Mouse (Mus musculus): ENCODE results near the gene Nfe2l3. TPM values are rescaled to one million over a fixed set of nuclear protein-coding genes. Genes with fewer than 3 reads are reported as not detected.
A peak's percentile ranks its signal among the peaks of the same experiment; 100 is the strongest.

Gene Nfe2l3
- polyA plus RNA-seq, 1 experiment from 2014 or later: 0.44 TPM

DNA sequence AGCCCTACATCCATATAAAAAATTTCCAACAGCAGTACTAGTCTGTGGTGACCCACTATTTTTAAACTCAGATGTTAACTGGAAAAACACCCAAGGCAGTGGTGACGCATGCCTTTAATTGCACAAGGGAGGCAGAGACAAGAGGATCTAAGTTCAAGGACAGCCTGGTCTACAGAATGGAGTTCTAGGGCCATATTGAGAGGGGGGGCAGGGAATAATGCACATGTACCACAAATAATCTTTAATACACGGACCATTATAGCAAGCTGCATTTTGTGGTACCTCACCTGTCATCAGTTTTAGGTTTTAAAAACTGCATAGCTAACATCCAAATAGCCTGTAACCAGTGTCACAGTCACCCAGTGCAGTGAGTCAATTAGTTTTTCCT lies 26.4 kb downstream of the Nfe2l3 start:
- DNase-seq (ENCODE audit: low spot score): no peak
- 54% methylated on average over 2 of the region's 2 CpGs for WGBS
- peaks cover 20% of the 10 kb centered on the region for H3K36me3 ChIP-seq (ENCODE audit: control insufficient read depth, insufficient read depth, low read length)

DNA sequence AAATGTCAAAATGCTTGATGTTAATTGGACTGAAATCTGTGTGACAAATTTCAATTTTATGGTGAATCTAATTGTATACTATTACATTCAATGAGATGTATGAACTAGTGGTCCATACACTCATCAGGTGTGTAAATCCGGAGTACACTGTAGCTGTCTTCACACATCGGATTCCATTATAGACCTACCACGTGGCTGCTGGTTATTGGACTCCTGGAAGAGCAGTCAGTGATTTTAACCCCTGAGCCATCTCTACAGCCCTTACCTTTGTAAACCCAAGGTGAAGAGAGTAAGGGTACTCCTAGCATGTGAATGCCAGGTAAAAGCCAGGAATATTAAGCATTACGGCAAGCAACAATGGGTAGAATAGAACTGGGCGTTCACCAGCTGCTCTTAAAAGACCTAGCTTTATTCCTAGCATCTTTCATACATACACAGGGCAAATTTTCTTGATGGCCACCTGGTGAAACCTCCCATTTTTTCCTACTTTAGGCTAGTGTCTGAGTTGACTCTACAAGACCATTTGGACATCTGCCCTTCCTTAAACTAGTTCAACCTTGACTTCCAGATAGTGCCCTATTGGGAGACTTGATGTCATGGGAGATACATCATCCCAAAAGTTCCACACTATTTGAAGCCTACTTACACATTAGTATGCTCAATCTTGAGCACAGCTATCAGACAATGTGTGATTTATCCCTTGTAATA lies 27.0 kb downstream of the Nfe2l3 start:
- Histone ChIP-seq H3K9ac (ENCODE audit: low read length) (no peak overlapping the region), H3K4me1 (ENCODE audit: control insufficient read depth, insufficient read depth, low read length) (no peaks in the 10 kb centered on the region), H3K4me2 (ENCODE audit: low read depth) (no peak overlapping the region), H3K36me3 (ENCODE audit: control insufficient read depth, insufficient read depth, low read length) (peaks cover 20% of the 10 kb centered on the region), H3K27me3 (ENCODE audit: control insufficient read depth, insufficient read depth, low read length) (no peaks in the 10 kb centered on the region), H3K9me3 (ENCODE audit: control insufficient read depth, low read length) (no peaks in the 10 kb centered on the region), H3K27ac (ENCODE audit: low read depth, low read length) (no peak overlapping the region), H3K4me3 (ENCODE audit: low read depth, low read length) (no peak overlapping the region)
- peak; percentile 15 for DNase-seq (ENCODE audit: low spot score)
- WGBS: 47% methylated on average over 5 of the region's 5 CpGs
- peak; percentile 66; the same call in 1 of the 2 replicates for ATAC-seq (ENCODE audit: insufficient read depth, low FRiP score, low TSS enrichment)

More for the DNA sequence above, 26.4 kb downstream of the Nfe2l3 start:
- H3K9me3 ChIP-seq (ENCODE audit: control insufficient read depth, low read length): no peaks in the 10 kb centered on the region
- H3K4me1 ChIP-seq (ENCODE audit: control insufficient read depth, insufficient read depth, low read length): no peaks in the 10 kb centered on the region
- H3K27ac ChIP-seq (ENCODE audit: low read depth, low read length): no peak overlapping the region
- no peak overlapping the region for H3K9ac ChIP-seq (ENCODE audit: low read length)
- no peak; the same call in 1 of the 2 replicates for ATAC-seq (ENCODE audit: insufficient read depth, low FRiP score, low TSS enrichment)
- no peaks in the 10 kb centered on the region for H3K27me3 ChIP-seq (ENCODE audit: control insufficient read depth, insufficient read depth, low read length)
- H3K4me2 ChIP-seq (ENCODE audit: low read depth): no peak overlapping the region
- no peak overlapping the region for H3K4me3 ChIP-seq (ENCODE audit: low read depth, low read length)

DNA sequence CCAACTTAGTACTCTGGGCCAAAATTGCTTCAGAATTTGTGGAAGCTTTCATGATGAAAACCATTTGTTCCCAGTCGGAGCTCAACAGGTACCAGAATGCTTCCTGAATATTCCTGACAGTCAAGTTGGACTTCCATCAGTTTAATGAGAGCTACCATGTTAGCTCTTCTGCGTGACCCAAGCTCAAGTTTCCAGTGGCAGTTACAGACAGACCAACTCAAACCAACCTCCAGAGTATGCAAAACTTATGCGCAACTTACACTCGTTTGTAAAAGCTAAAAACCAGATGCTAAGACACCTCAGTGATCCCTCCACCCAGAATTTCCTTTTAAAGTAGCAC lies 27.5 kb downstream of the Nfe2l3 start:
- Histone ChIP-seq H3K4me2 (ENCODE audit: low read depth) (no peak overlapping the region), H3K4me1 (ENCODE audit: control insufficient read depth, insufficient read depth, low read length) (no peaks in the 10 kb centered on the region), H3K27ac (ENCODE audit: low read depth, low read length) (no peak overlapping the region), H3K9ac (ENCODE audit: low read length) (no peak overlapping the region), H3K27me3 (ENCODE audit: control insufficient read depth, insufficient read depth, low read length) (no peaks in the 10 kb centered on the region), H3K36me3 (ENCODE audit: control insufficient read depth, insufficient read depth, low read length) (peaks cover 20% of the 10 kb centered on the region), H3K9me3 (ENCODE audit: control insufficient read depth, low read length) (no peaks in the 10 kb centered on the region), H3K4me3 (ENCODE audit: low read depth, low read length) (no peak overlapping the region)
- WGBS: 78% methylated on average over 4 of the region's 4 CpGs
- ATAC-seq (ENCODE audit: insufficient read depth, low FRiP score, low TSS enrichment) (no peak), DNase-seq (ENCODE audit: low spot score) (no peak)

DNA sequence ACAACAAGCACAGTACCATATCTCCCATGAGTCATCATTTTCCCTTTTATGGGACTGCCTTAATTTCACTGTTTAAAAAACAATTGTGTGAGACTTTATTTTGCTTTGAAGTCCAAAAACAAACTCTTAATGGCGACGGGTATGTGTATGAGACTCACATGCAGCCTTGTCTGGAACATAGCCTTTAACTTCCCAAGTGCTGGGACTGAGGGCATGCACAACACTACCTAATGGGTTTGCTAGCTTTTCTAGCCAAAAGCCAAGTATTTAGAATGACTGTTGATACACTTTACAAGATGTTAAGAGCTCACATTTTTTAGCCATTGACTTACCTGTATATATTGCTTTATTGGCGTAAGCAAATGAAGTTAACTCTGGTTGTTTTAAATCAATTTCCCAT lies 27.9 kb downstream of the Nfe2l3 start:
- no peaks in the 10 kb centered on the region for H3K4me1 ChIP-seq (ENCODE audit: control insufficient read depth, insufficient read depth, low read length)
- no peaks in the 10 kb centered on the region for H3K27me3 ChIP-seq (ENCODE audit: control insufficient read depth, insufficient read depth, low read length)
- 84% methylated on average over 3 of the region's 3 CpGs for WGBS
- H3K4me2 ChIP-seq (ENCODE audit: low read depth): no peak overlapping the region
- H3K9me3 ChIP-seq (ENCODE audit: control insufficient read depth, low read length): no peaks in the 10 kb centered on the region
- ATAC-seq (ENCODE audit: insufficient read depth, low FRiP score, low TSS enrichment) (no peak), DNase-seq (ENCODE audit: low spot score) (no peak)
- H3K36me3 ChIP-seq (ENCODE audit: control insufficient read depth, insufficient read depth, low read length): peaks cover 20% of the 10 kb centered on the region
- H3K4me3 ChIP-seq (ENCODE audit: low read depth, low read length): no peak overlapping the region
- no peak overlapping the region for H3K27ac ChIP-seq (ENCODE audit: low read depth, low read length)
- H3K9ac ChIP-seq (ENCODE audit: low read length): no peak overlapping the region

DNA sequence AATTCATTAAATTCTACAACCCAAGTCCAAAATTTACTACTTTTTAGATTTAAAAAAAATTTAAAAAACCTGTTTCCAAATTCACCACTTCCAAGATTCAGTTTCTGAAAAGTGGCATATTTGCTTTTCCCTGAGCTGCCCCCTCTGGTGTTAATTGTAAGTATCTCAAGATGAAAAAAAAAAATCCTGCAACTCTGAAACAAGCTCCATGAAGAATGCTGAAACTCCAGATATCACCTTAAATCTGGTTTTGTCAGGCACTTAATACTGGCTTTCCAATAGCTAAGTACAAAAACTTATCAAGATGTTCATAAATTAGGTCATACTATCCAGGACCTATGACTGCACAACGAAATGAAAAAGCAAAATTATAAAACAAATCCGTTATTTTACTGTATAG lies 35.2 kb downstream of the Nfe2l3 start:
- Histone ChIP-seq H3K4me2 (ENCODE audit: low read depth) (peak overlapping the region; percentile 61), H3K27ac (ENCODE audit: low read depth, low read length) (no peak overlapping the region), H3K9ac (ENCODE audit: low read length) (peak overlapping the region; percentile 55; the same call in 1 of the 2 replicates), H3K36me3 (ENCODE audit: control insufficient read depth, insufficient read depth, low read length) (peaks cover 4% of the 10 kb centered on the region; the same call in 1 of the 2 replicates), H3K4me1 (ENCODE audit: control insufficient read depth, insufficient read depth, low read length) (peaks cover 12% of the 10 kb centered on the region), H3K4me3 (ENCODE audit: low read depth, low read length) (peak overlapping the region; percentile 99), H3K9me3 (ENCODE audit: control insufficient read depth, low read length) (no peaks in the 10 kb centered on the region), H3K27me3 (ENCODE audit: control insufficient read depth, insufficient read depth, low read length) (no peaks in the 10 kb centered on the region)
- no peak for DNase-seq (ENCODE audit: low spot score)
- ATAC-seq (ENCODE audit: insufficient read depth, low FRiP score, low TSS enrichment): no peak
- 2% methylated on average over 2 of the region's 2 CpGs for WGBS

DNA sequence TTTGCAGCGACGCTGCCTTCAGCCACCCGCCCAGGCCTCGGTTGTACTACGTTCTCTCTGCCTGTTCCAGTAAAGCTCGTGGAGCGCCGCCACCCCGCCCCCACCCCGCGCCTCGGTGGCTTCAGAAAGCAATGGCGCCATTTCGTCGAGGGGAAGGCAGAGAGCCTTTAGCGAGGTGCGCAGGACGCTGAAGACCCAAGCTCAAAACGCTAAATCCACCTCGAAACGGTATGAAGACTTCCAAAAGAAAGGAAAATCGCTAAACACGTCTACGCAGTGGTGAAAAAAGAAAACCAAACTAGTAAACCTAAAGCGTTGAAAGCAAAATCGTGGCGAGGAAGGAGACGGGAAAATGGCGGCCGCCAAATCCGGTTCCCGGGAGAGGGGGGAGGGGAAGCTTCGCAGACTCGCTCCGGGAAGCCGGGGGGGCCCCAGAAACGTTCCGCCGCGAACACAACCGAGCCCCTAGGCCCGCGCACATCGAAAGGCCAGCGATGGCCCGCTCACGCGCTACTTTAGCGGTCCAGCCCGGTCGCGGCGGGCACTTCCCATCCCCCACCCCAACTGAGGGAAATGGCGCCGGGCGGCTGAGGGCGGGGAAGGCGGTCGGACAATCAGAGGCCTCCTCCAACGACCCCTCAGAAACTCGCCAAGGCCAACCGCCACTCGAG lies 36.6 kb downstream of the Nfe2l3 start:
- Histone ChIP-seq H3K27me3 (ENCODE audit: control insufficient read depth, insufficient read depth, low read length) (no peaks in the 10 kb centered on the region), H3K4me2 (ENCODE audit: low read depth) (peak overlapping the region; percentile 51), H3K9ac (ENCODE audit: low read length) (peak overlapping the region; percentile 100), H3K4me3 (ENCODE audit: low read depth, low read length) (peak overlapping the region; percentile 99), H3K9me3 (ENCODE audit: control insufficient read depth, low read length) (no peaks in the 10 kb centered on the region), H3K4me1 (ENCODE audit: control insufficient read depth, insufficient read depth, low read length) (peaks cover 20% of the 10 kb centered on the region), H3K27ac (ENCODE audit: low read depth, low read length) (peak overlapping the region; percentile 100), H3K36me3 (ENCODE audit: control insufficient read depth, insufficient read depth, low read length) (0 out of 2 replicates have a peak, but pooled peaks cover 9% of the 10 kb centered on the region)
- ATAC-seq (ENCODE audit: insufficient read depth, low FRiP score, low TSS enrichment): peak; percentile 32; the same call in 1 of the 2 replicates
- WGBS: under 1% methylated on average over 63 of the region's 63 CpGs
- DNase-seq (ENCODE audit: low spot score): peak; percentile 86

DNA sequence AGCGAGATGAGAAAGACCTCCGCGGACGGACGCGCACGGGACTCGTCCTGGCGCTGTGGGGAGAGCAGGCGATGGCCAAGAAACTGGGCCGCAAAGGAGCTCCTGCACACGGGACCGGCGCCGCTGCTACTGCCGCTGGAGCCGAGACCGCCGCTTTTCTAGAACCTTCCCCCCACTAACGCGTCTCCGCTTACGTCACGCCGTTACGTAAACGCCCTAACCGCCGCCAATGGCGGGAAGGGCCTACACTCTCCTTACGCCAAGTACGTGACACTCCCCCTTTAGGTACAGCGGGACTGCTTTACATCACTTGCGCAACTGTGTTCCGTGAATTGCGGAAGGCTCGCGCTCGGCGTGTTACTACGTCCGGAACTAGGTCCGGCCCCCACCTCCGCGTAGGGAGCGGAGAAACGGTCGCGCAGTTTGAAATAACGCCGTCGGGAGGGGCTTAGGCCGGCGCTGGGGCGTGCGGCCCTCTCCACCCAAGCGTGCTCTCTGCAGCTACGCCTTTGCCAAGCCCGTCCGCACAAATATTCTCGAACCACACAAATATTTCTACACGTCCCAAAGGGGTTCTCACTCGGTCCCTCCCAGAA lies 37.3 kb downstream of the Nfe2l3 start, which contains the start of gene Hnrnpa2b1:
Hnrnpa2b1 (minus strand) TSS at position 180 of the 596 bp plus-strand sequence.
- WGBS: under 1% methylated on average over 63 of the region's 63 CpGs
- H3K4me2 ChIP-seq (ENCODE audit: low read depth): peak within 1 kb of the TSS; percentile 55
- peaks cover 20% of the 10 kb centered on the region for H3K4me1 ChIP-seq (ENCODE audit: control insufficient read depth, insufficient read depth, low read length)
- ATAC-seq (ENCODE audit: insufficient read depth, low FRiP score, low TSS enrichment): peak; percentile 89
- peak; percentile 99 for DNase-seq (ENCODE audit: low spot score)
- H3K36me3 ChIP-seq (ENCODE audit: control insufficient read depth, insufficient read depth, low read length): 0 out of 2 replicates have a peak, but pooled peaks cover 9% of the 10 kb centered on the region
- peak within 1 kb of the TSS; percentile 100 for H3K27ac ChIP-seq (ENCODE audit: low read depth, low read length)
- peak within 1 kb of the TSS; percentile 100 for H3K9ac ChIP-seq (ENCODE audit: low read length)
- H3K4me3 ChIP-seq (ENCODE audit: low read depth, low read length): peak within 1 kb of the TSS; percentile 99
- no peaks in the 10 kb centered on the region for H3K9me3 ChIP-seq (ENCODE audit: control insufficient read depth, low read length)
- no peaks in the 10 kb centered on the region for H3K27me3 ChIP-seq (ENCODE audit: control insufficient read depth, insufficient read depth, low read length)

DNA sequence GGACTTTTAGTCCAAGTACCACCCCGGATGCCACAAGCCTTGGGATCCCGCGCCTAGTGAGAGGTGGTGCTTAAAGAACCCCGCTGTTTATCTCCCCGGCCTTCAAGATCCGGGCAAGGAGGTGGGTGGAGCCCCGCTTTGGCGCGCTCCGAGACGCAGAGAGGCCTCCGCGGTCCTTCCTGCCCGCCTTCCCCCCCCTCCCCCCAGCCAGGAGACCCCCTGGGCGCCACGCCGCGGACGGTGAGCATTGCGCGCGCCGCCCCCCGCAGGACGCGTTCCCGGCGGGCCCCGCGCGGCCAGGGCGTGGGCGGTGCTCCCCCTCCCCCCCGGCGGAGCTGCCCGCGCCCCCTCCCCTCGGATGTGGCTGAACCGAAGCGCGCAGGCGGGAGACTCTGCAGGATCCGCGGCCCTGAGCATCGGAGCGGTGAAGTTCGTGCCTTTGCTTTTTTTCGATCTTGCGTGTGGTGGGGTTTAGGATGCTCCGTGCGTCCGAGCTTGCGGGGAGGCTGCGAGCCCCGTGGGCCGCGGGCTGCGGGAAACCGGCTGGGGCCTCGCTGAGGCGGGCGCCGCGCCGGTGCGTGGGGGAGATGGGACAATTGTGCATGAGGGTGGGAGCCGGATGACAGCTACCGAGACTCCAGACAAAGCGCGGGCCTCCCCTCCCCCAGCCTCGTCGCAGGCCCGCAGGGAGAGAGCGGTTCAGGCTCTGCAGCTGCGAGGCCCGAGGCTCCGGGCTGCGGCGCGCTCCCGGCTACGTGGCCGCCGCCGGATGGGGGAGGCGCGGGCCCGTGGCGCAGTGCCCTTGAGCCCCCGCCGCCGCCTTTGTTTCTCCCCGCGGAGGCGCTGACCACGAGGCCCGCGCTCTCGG lies 38.1 kb downstream of the Nfe2l3 start, which contains the start of gene Cbx3:
Cbx3 (plus strand) TSS at position 50 of the 868 bp plus-strand sequence.
- Histone ChIP-seq H3K36me3 (ENCODE audit: control insufficient read depth, insufficient read depth, low read length) (peaks cover 12% of the 10 kb centered on the region; the same call in 1 of the 2 replicates), H3K27me3 (ENCODE audit: control insufficient read depth, insufficient read depth, low read length) (no peaks in the 10 kb centered on the region), H3K4me2 (ENCODE audit: low read depth) (peak within 1 kb of the TSS; percentile 55), H3K27ac (ENCODE audit: low read depth, low read length) (peak within 1 kb of the TSS; percentile 100), H3K4me3 (ENCODE audit: low read depth, low read length) (peak within 1 kb of the TSS; percentile 99), H3K4me1 (ENCODE audit: control insufficient read depth, insufficient read depth, low read length) (peaks cover 20% of the 10 kb centered on the region), H3K9me3 (ENCODE audit: control insufficient read depth, low read length) (no peaks in the 10 kb centered on the region), H3K9ac (ENCODE audit: low read length) (peak within 1 kb of the TSS; percentile 100)
- under 1% methylated on average over 77 of the region's 99 CpGs for WGBS
- peak; percentile 93 for DNase-seq (ENCODE audit: low spot score)
- ATAC-seq (ENCODE audit: insufficient read depth, low FRiP score, low TSS enrichment): peak; percentile 70

Measured in neural tube, embryonic 11.5 days (tissue).